Mouse (Mus musculus): Measurements from ENCODE around the gene Gna12.

GRCm38 (mm10) chr5:140873736-140874307 is 43.6 kb upstream of the Gna12 start:
- TF ChIP-seq CTCF (IDR thresholded peaks at IDR 0.05; ENCODE audit: borderline replicate concordance, insufficient read depth, low read length) = no peak
- TF ChIP-seq POLR2A (IDR thresholded peaks at IDR 0.05; ENCODE audit: low read depth, low read length) = no peak
